Mouse (Mus musculus) small intestine, adult 2 months (tissue): ENCODE results near the gene Adcy5.

Source experiments
- CTCF ChIP-seq: fragments of 200-500 bp; IDR thresholded peaks from 2 replicates; pipeline ENCODE4 v1.5.1; 2012; ENCODE audit warnings: low read depth, mild to moderate bottlenecking, control low read depth, inconsistent platforms, low read length, moderate library complexity, mixed read lengths; ENCODE audit not compliant: insufficient replicate concordance, insufficient read length; ENCODE audit errors: extremely low read depth
- POLR2A ChIP-seq: fragments of 200-500 bp; IDR thresholded peaks from 2 replicates; pipeline ENCODE4 v1.6.1; 2012; ENCODE audit warnings: low read depth, mild to moderate bottlenecking, control low read depth, inconsistent platforms, low read length, moderate library complexity

- no peak for TF ChIP-seq POLR2A
- TF ChIP-seq CTCF = no peak
Measured at GRCm38 (mm10) chr16:35113496-35113895, 41.2 kb upstream of the Adcy5 start.
